Mouse (Mus musculus): ENCODE data around the gene Gm34302.

The Gm34302 gene

DNA sequence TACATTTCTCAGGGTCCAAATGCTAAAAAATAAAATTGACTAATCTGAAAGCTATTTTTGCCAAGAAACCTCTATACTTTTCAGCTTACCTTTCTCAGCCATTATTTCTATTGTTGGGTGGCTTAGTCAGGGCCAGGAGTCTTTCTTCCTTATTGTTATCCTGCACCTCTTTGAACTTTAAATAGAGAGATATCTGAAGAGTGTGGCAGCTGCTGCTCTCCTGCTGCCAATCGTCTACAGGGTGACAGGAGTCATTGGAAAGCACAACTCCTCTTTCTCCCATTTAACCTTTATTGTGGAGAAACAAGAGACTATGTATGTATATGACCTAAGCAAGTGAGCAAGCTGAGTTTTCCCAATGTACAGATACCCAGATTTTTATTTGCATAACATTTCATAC lies at the start of gene Gm34302:
TSS of gene Gm34302 (minus strand) at position 154 of the 400 bp plus-strand sequence.
- DNase-seq (ENCODE audit: low read depth, low spot score), result no peak

DNA sequence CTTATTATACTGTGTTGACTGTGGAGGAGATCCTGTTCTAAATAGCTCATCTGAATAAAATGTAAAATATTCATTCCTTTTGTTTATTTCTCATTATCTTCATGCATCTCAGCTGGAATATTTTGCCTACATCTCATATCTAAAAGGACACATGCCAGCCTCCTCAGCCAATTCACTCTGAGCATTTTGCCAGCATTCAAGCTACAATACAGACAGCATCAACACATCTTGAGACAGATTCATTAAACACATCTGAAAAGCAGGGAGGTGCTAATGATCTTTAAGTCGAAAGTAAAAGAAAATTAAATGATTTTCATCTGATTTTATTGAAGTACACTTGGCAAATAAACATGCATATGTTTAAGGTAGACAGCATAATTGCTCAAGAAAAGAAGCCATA lies 48.2 kb upstream of the Gm34302 start:
- no peak for DNase-seq (ENCODE audit: low read depth, low spot score)

DNA sequence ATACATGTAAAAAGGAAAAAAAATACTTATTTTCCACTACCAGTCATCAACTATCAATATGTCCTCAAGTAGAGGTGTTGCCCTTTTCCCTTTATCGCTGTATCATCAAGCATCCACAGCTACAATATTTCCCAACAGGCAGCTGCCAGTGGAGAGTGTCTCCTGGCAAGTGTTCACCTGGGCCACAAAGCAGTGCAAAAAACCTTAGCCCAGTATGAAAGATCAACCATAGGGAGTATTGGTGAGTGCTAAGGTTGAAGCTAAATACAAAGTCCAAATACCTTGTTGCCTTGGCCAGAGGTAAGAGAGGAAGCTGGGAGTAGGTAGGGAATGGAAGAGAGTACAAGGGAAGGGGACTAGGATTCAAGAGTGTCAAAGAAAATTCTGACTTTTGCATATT lies 34.0 kb upstream of the Gm34302 start:
- no peak for DNase-seq (ENCODE audit: low read depth, low spot score)

DNA sequence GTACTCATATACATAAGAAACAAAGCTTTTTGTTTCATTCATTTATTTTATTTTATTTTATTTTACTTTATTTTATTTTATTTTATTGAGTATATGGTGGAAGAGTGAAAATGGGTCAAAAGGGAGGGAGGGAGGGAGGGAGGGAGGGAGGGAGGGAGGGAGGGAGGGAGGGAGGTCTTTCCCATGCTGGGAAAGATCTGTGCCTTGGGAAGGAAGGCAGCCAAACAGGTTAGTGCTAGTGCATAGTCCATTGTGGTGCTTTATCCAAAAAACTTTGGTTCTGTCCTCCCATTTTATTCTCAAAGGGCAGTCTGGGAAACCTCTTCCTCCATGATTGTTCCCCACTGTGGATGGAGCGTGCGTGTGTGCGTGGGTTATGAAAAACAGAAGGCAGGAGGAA lies 32.6 kb upstream of the Gm34302 start:
- DNase-seq (ENCODE audit: low read depth, low spot score), result peak; percentile 24

DNA sequence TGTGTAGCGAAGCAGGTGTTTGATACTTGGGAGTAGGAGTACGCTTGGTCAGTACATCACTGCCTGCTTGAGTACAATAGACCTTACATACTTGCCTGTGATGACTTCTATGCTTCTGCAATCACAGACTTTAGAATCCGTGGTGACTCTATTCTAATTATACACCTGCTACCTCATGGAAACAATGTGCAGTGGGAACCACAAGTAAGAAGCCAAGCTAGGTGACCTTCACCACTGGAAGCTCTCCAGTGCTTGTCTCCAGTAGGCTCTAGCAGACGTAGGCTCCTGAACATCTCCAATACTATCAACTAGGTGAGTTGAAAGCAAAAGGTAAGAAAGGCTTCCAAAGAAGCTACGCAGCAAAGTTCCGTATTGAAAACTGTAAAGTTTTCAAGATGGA lies 27.6 kb upstream of the Gm34302 start:
- no peak for DNase-seq (ENCODE audit: low read depth, low spot score)

DNA sequence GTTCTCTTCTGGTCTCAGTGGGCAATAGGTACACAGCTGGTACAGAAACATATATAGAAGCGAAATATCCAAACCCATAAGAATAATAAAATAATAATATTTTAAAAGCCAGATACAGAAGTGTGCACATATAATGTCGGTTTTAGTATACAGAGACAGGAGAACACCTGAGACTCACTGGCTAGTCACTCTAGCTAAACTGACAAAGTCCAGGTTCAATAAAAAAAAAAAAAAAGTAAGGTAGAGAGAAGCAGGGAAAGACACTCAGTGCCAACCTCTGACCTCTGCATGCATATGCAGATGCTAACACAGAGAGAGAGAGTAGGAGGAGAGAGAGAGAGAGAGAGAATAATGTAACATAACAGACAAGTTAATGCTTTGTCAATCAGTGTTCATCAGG lies 25.8 kb upstream of the Gm34302 start:
- no peak for DNase-seq (ENCODE audit: low read depth, low spot score)

DNA sequence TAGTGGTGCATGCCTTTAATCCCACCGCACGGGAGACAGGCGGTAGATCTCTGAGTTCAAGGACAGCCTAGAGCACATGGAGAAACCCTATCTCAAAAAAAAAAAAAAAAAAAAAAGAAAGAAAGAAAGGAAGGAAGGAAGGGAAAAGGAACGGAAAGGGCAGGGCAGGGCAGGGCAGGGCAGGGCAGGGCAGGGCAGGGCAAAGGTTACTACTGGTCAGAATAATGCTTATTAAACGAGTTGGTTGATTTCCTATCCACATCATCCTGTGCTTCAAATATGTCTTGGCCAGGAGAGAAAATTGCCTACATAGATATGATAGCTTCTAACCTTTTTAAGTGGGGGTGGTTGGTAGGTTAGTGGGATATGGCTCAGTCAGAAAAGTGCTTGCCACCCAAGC lies 25.2 kb upstream of the Gm34302 start:
- no peak for DNase-seq (ENCODE audit: low read depth, low spot score)

DNA sequence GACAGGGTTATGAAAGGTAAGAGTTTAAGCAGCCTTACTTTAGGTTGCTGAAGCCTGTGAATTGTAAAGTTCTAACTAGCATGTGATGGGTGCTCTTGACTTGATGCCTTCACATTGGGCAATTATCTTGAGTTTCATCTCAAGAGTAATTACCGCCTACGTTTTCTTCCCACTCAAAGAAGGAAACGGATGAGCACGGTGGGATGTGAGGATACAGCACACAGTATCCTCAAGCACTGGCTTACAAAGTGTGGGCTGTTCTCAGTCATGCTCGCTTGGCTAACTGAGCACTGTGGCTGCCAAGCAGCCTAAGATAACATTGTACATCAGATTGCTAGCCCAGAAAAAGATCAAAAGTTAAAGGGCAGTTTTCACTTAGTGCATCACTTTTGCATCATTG lies 20.8 kb upstream of the Gm34302 start:
- DNase-seq (ENCODE audit: low read depth, low spot score), result no peak

DNA sequence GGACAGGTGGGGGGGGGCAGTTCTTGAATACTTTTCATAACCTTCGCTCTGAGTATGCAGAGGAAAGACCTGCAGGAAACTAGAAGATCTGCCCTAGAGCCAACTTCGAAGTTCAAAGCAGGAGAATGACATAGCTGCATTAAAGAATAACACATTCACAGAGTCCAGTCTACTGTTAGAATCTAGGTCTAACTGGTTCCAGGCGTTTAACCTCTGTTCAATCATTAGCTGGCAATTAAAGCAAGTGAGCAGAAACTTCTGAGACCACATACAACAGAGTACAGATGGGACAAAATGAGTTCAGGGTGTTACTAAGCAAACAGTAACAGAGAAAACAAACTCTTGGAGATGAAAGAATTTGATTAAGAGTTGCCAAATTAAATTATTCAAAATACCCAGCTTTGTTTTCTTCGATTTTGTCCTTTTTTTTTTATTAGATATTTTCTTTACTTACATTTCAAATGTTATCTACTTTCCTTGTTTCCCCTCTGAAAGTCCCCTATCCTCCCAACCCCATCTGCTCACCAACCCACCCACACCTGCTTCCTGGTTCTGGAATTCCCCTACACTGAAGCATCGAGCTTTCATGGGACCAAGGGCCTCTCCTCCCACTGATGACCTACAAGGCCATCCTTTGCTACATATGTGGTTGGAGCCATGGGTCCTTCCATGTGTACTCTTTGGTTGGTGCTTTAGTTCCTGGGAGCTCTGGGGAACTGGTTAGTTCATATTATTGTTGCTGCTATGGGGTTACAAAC lies 11.1 kb upstream of the Gm34302 start:
- DNase-seq (ENCODE audit: low read depth, low spot score), result peak; percentile 23

DNA sequence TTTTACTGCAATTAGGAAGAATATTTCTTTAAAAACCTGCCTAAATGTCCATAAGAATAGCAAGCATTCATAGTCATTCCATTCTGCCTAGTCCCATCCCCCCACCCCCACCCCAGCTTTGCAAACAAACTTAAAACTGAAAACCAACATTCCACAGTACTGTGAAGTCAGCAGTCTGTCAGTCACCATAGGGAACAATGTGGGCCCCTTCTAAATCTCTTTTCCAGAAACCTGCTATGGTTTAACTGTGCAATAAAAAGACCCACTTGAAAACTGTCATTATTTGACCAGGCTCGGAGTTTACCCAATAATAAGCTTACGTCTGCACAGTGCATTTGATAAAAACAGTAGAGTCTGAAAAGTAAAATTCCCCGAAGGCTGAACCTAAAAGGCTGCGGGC lies 9.9 kb upstream of the Gm34302 start:
- DNase-seq (ENCODE audit: low read depth, low spot score), result peak; percentile 53

DNA sequence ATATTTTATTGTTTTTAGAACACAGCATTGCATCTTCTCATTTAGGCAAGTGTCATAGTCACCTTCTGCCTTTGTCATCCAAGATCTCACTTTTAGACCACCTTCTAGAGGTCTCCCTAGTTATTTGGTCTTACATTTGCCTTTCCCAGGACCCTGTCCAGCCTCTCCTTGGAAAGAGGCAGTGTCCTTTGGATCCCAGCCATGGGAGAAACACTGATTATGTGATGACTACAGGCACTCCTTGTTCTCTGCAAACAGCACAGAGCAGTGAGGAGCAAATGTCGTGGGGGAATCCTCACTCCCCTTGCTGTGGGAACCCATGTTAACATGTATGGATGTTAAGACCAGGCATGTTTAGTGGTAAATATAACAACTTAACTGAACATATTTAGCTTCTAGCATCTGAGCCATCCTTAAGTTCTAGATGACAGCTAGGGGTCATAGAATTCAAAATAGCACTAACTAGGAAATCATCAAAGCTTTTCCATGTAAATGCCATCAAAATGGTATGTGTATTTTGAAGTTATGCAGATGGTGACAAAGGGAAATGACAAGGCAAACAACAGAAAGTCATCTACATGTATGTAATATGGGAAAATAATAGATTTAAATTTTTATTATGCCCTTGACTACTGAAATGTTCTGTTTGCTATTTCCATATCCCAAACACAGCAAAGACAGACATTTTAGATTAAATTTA lies 43.1 kb downstream of the Gm34302 start:
- DNase-seq (ENCODE audit: low read depth, low spot score), result no peak

DNA sequence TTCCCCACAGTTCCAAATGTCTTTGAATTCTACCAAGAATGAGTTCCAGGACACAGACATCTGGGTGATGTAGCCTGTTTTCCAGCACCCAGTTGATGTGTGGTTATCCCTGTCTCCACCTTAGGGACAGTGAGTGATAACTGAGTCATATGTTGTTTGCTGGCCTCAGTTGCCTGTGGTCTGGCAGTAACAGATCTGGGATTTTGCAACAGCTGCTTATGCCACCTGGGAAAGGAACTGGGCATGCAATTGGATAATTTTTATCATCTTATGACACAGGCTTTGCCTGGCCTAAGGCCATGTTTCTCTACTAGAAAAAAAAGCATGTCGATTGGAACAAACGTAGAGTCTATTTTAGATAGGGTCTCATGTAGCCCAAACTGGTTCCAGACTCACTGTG lies 43.9 kb downstream of the Gm34302 start:
- no peak for DNase-seq (ENCODE audit: low read depth, low spot score)

DNA sequence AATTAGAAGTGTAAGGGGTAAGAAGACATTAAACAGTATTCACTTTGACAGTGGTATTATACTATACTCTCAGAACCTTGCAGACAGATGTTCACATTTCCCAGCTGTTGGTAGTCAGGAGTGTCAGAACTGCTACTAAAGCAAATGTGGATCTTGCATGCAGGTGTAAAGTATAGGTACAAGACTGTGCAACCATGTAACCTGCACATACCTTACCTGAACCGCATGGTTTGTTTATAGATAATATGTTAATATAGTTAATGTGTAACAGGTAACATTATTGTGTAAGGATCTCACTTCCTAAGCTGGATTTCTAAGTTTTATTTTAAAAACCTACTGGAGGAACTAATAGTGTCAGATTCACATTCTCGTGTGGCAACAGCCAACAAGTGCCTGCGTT lies 44.8 kb downstream of the Gm34302 start:
- DNase-seq (ENCODE audit: low read depth, low spot score), result no peak

Measured in forelimb bud, embryonic 11.5 days (tissue).